Mouse (Mus musculus) left cerebral cortex, adult 11 months (tissue): ENCODE results near the gene Pou3f3.

Experiments used
- DNase-seq: peaks from one replicate; pipeline ENCODE4 v3.0.0; 2022; ENCODE audit warnings: low spot score

Pou3f3 gene

DNA sequence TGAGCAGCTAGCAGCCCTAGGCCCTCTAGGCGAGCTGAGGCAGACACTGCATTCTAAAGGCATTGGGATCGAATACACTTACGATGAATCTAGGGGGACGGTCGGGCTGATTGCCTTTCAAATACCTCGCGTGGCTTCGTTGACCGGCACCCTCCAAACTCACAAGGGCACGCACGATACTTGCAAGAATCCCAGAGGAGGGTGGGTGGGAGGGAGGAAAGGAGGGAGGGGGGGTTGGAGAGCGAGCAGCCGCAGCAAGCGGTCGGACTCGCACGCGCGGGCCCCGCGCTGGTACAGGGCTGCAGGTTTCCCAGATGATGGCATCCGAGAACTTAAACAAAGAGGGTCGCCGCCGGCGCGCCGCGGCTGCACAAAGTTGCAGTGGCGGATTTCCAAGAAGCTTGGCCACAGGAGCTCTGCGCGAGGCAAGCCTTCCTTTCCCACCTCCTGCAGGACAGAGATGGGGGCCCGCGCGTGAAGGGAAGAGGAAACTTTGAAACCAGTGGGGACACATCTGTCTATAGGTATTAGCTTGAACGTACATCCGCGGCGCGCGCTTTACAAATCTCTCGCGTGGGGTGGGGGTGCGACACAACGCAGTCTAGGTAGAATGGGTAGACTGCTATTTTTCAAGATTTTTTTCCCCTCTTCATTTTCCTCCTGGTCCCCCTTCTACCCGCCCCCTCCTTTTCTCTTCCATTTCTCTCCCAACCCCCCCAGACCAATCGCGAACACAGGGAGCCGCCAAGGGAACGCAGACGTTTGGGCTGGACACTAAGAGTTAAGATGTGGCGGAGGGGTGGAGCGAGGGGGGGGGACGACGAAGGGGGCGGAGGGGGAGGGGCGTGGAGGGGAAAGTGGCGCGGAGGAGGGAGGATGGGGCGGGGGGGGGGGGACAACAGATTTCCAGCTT lies 647 bp upstream of the Pou3f3 start:
- DNase-seq, result no peak

GRCm38 (mm10) chr1:42696371-42697031 lies 933 bp downstream of the Pou3f3 start:
- no peak for DNase-seq

DNA sequence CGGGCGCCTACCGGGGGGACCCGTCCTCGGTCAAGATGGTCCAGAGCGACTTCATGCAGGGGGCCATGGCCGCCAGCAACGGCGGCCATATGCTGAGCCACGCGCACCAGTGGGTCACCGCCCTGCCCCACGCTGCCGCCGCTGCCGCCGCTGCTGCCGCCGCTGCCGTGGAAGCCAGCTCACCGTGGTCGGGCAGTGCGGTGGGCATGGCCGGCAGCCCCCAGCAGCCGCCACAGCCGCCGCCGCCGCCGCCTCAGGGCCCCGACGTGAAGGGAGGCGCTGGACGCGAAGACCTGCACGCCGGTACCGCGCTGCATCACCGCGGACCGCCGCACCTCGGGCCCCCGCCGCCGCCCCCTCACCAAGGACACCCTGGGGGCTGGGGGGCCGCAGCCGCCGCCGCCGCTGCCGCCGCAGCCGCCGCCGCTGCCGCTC lies 1.8 kb downstream of the Pou3f3 start:
- DNase-seq, result no peak

GRCm38 (mm10) chr1:42697756-42698583 lies 2.4 kb downstream of the Pou3f3 start:
- DNase-seq, result no peak

DNA sequence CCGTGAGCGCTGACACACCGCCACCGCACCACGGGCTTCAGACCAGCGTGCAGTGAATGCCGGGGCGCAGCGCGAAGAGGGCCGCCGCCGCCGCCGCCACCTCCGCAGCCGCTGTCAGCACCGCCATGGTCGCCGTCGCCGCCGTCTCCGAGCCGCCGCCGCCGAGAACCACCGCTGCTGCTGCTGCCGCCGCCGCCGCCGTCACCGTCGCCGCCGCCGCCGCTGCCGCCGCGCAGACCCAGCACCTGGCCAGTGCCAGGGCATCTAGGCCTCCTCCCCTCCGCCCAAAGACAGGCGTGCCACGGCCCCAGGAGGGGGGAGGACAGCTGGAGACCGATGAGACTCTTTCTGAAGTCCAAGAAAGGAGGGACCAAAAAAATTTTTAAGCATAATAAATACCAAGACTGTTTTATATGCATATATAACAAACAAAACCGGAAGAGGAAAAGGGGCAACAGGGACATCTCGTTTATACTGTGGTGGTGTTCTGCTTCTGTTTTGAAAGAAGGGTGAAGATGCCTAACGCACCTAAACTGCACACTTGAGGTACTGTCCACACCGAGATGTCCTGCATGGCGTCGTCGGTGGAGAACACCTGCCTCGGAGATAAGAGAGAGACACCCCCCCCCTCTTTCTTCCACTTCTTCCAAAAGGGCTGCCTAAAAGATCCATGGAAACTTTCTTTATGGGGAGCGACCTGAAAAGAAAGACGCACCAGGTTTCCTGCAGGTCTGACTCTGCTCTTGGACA lies 3.2 kb downstream of the Pou3f3 start:
- DNase-seq, result no peak

GRCm38 (mm10) chr1:42699471-42699871 lies 3.9 kb downstream of the Pou3f3 start:
- DNase-seq, result no peak

DNA sequence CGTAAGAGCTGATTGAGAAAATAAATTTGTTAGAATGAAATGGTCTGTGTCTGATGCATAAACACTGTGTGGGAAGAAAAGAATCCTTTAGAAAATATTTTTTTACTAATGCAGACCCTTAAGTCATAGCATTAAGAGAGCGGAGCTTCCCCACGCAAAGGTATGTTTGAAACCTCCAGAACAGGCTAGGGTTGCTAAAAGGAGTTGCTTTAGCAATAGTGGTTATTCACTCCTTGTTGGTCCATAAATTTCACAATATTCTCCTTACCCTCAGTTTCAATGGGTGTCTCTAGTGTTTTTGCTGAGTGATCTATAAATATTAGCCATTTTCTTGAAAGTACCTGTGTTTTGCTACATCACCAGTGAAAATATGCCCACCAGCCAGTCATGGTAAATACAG lies 4.6 kb downstream of the Pou3f3 start:
- DNase-seq, result no peak

- no peak for DNase-seq
Observed at GRCm38 (mm10) chr1:42700815-42701214, 5.2 kb downstream of the Pou3f3 start.

DNA sequence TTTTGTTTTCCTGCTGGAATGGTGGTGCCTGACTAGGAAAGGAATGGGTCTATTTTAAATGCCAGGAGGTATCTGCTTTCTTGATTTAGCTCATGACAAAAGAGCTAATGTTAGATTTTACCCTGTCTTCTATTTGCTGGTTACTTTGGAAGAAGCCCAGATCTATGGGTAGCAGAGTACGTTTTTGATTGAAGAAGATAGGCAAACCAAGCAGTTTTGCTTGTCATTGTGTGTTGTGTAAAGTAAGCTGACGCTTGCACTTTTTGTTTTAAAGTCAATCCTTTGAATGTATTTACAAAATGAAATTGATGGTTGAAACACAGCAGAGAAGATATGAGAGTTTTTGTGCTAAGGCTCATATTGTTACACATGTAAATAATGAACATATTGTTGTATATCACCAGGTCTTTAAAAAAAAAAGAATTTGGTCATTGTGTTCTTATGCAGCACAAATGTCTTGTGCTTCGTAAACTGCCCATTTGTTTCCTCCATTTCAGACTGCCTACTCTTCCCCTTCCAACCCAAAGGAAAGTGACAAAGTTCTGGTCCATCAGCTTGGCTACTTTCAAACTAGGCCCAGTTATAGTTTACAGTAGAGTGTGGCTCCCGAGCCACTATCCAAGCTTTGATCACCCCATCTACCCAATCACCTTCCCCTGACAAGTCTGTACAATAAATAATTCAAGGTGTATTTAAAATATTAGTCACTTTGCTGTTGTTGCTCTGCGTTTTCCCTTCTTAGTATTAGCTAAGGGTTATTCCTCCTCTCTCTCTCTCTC lies 6.5 kb downstream of the Pou3f3 start:
- DNase-seq, result no peak

DNA sequence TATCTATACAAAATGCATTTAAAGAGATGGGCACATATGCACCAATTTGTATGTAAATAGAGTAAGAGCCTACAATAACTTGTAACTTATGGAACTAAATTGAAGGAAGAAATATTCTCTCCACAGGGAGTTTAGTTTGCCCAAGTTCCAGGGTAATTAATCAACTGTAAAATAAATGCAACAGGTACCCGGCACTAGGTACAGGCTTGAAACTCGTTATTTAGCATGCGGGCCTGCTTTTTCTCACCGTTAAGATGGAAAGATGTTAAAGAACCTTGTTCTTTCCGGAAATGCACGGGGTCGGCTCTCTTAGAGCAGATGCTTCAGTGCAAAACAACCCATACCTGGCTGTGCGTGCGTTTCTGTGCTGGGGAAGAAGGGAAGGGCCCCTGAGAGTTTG lies 7.4 kb downstream of the Pou3f3 start:
- DNase-seq, result no peak

DNA sequence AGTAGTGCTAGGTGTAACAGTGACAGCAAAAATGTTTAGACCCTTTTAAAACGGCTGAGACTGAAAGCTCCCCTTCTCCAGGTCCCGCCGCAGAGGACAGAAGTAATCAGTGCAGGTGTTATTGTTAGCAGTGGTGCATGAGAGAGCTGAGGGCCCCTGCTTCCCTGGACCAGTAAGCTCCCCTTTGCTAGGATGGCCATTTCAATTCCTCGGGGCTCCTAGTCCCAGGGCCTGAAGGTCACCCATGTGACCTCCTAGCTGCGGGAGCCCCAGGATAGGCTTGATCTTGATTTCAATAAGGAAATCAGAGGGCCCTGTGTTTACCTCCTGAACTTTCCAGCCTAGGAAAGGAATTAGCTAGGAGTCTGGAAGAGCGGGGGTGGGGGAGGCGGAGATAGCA lies 7.9 kb downstream of the Pou3f3 start:
- no peak for DNase-seq

GRCm38 (mm10) chr1:42703851-42704613 lies 8.5 kb downstream of the Pou3f3 start:
- no peak for DNase-seq

DNA sequence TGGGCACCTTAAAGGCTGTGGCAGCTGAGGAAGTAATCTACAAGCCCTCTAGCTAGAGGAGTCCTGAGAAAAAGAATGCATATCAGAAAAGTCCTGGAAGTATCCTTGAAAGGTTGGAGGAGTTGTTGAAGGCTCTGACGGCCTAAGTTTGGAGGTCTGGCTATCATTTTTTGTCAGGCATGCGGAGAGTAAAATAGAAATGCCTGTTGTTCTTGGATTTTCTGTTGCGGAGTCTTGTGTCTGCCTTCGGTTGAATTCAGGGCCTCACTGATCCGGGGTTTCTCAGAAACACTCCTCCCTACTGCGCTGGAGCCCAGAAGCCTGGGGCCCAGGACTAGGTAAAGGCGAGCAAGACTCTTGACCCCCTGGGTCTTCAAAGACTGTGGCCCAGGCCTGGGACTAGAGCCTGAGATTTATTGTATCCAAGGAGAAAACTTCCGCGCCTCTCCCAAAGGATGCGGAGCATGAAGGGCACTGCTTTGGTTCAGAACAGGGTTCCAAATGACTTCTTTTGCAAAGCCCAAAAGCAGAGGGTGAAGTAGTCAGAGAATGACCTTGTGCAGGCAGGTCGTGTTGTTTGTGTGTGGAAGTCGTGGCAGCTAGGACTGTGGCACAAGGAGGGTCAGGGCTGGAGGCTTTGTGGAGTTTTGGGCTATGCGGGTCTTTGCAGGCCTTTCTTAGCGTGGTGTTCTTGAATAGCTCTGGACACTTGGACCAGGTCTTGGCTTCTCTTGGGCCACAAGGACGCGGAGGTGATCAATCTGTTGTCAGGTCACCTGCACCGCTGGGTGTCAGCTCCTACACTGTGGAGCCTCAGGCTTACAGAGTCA lies 9.6 kb downstream of the Pou3f3 start:
- DNase-seq, result no peak

- DNase-seq, result no peak
Observed at GRCm38 (mm10) chr1:42705811-42706160, 10.2 kb downstream of the Pou3f3 start.

- no peak for DNase-seq
Observed at GRCm38 (mm10) chr1:42707196-42707595, 11.6 kb downstream of the Pou3f3 start.

DNA sequence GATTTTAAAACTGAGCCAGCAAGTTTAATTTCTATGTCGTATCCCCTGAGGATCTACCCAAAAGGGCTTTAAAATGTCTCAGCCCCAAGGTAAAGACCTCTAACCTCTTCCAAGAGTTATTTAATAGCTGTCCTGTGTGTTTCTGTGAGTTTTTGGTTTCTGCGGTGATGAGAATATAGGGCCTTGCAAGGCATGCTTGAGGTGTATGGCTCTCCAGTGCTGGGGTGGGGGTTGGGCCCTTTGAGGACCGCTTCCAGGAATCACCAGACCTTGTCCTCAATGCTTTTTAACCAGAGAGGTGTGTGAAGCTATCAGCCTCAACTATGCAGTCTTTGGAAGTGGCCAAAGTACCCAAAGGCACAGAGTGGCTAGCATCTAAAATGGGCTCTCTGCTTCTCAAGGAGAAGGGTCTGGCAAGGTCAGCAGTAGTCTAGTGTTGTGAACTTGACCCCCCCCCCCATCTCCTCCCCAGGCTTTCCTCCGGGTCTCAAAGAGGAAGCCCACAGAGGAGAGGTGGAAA lies 12.1 kb downstream of the Pou3f3 start:
- DNase-seq, result no peak

DNA sequence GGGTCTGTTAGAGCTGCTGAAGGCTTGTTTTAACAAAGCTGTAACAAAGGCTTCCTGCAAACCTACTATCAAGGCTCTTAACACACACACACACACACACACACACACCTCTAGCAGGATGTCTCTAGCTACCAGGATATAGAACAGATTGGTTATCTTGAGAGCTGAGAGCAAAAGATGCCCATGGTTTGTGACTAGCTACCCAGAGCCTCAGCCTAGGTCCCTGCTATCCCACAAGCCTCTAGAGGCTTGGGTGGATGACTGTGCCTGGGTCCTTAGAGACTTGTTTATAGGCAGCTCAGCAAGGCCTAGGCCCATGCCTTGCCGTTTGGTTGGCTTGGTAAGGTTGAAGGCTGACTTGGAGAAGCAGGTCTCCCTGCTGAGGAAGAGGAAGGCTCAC lies 13.5 kb downstream of the Pou3f3 start:
- no peak for DNase-seq

- DNase-seq, result no peak
Observed at GRCm38 (mm10) chr1:42709431-42710160, 14.0 kb downstream of the Pou3f3 start.
